Mouse (Mus musculus) hindbrain, embryonic 12.5 days (tissue): ENCODE data around the gene Tagln. TPM values are rescaled to one million over a fixed set of nuclear protein-coding genes. Genes with fewer than 3 reads are reported as not detected.

Experiments
- ATAC-seq: fragments of 200-750 bp; cut with Nextera tagmentation; 2 replicates; pipeline ENCODE4 v1.8.0; 2017; ENCODE audit warnings: moderate TSS enrichment; ENCODE audit not compliant: low FRiP score
- H3K27ac ChIP-seq: fragments of 300-500 bp; sonication (generic); 2 replicates; pipeline ENCODE4 v1.5.1; 2016; ENCODE audit warnings: mild to moderate bottlenecking
- H3K27me3 ChIP-seq: fragments of 300-500 bp; sonication (generic); 2 replicates; pipeline ENCODE4 v1.6.1; 2016; ENCODE audit warnings: mild to moderate bottlenecking
- H3K36me3 ChIP-seq: fragments of 300-500 bp; sonication (generic); 2 replicates; pipeline ENCODE4 v1.6.1; 2016; ENCODE audit warnings: mild to moderate bottlenecking
- H3K4me1 ChIP-seq: fragments of 300-500 bp; sonication (generic); 2 replicates; pipeline ENCODE4 v1.6.1; 2016
- H3K4me2 ChIP-seq: fragments of 300-500 bp; sonication (generic); replicated peaks from 2 replicates; pipeline ENCODE4 v1.6.1; 2016; ENCODE audit warnings: mild to moderate bottlenecking
- H3K4me3 ChIP-seq: fragments of 300-500 bp; sonication (generic); 2 replicates; pipeline ENCODE4 v1.5.1; 2016; ENCODE audit warnings: mild to moderate bottlenecking
- H3K9ac ChIP-seq: fragments of 300-500 bp; sonication (generic); 2 replicates; pipeline ENCODE4 v1.6.1; 2016; ENCODE audit warnings: mild to moderate bottlenecking, moderate library complexity
- H3K9me3 ChIP-seq: fragments of 300-500 bp; sonication (generic); replicated peaks from 2 replicates; pipeline ENCODE4 v1.6.1; 2016; ENCODE audit warnings: mild to moderate bottlenecking
- WGBS: fragments of 180-500 bp; shearing (Covaris S2); methylation state at CpG from one replicate; pipeline ENCODE4 v1.1.7; 2016; 5-methylcytosine and 5-hydroxymethylcytosine counted together
- polyA plus RNA-seq: library from polyadenylated mRNA; unstranded; fragments of >200 nt; fragmentation: Nextera tagmentation; extraction: Ambion mirVana; gene quantifications from 2 replicates; pipeline ENCODE4 v1.2.1, GENCODE M21; 2016

The Tagln gene
- polyA plus RNA-seq, 1 experiment from 2014 or later = 19.2 TPM

- 72% methylated on average over 7 of the region's 7 CpGs for WGBS
- Histone ChIP-seq H3K4me2 (no peak overlapping the region), H3K9ac (no peak overlapping the region), H3K36me3 (peaks cover 23% of the 10 kb centered on the region), H3K27me3 (no peaks in the 10 kb centered on the region), H3K9me3 (no peaks in the 10 kb centered on the region), H3K4me3 (no peak overlapping the region), H3K27ac (no peak overlapping the region; the same call in 1 of the 2 replicates), H3K4me1 (peaks cover 35% of the 10 kb centered on the region)
- ATAC-seq = no peak
These were observed 22.3 kb upstream of the Tagln start for GRCm38 (mm10) chr9:45958023-45958670.

- ATAC-seq = peak; percentile 95
- Histone ChIP-seq H3K27me3 (no peaks in the 10 kb centered on the region), H3K4me3 (peak within 1 kb of the TSS; percentile 88), H3K36me3 (peaks cover 15% of the 10 kb centered on the region), H3K4me1 (peaks cover 39% of the 10 kb centered on the region), H3K27ac (peak within 1 kb of the TSS; percentile 85), H3K9me3 (no peaks in the 10 kb centered on the region), H3K4me2 (peak within 1 kb of the TSS; percentile 94), H3K9ac (peak within 1 kb of the TSS; percentile 91)
- under 1% methylated on average over 44 of the region's 48 CpGs for WGBS
These were observed 19.5 kb upstream of the Tagln start, which contains the start of gene Sidt2 for GRCm38 (mm10) chr9:45955107-45955963. Gene Sidt2, minus strand, starts transcription at chr9:45955258.

- Histone ChIP-seq H3K27me3 (no peaks in the 10 kb centered on the region), H3K36me3 (peaks cover 24% of the 10 kb centered on the region), H3K9me3 (no peaks in the 10 kb centered on the region), H3K4me2 (peak overlapping the region; percentile 94), H3K4me1 (peaks cover 39% of the 10 kb centered on the region), H3K27ac (peak overlapping the region; percentile 85), H3K9ac (peak overlapping the region; percentile 91), H3K4me3 (peak overlapping the region; percentile 88)
- peak; percentile 64 for ATAC-seq
- under 1% methylated on average over 62 of the region's 63 CpGs for WGBS
These were observed 18.6 kb upstream of the Tagln start for GRCm38 (mm10) chr9:45954294-45955106.

GRCm38 (mm10) chr9:45953511-45954293 is 17.8 kb upstream of the Tagln start:
- 64% methylated on average over 13 of the region's 13 CpGs for WGBS
- ATAC-seq = no peak
- Histone ChIP-seq H3K36me3 (peaks cover 31% of the 10 kb centered on the region), H3K9ac (peak overlapping the region; percentile 91), H3K27ac (peak overlapping the region; percentile 85; the same call in 1 of the 2 replicates), H3K4me2 (peak overlapping the region; percentile 94), H3K9me3 (no peaks in the 10 kb centered on the region), H3K4me3 (peak overlapping the region; percentile 88), H3K27me3 (no peaks in the 10 kb centered on the region), H3K4me1 (peaks cover 36% of the 10 kb centered on the region)

GRCm38 (mm10) chr9:45952890-45953289 is 17.0 kb upstream of the Tagln start:
- Histone ChIP-seq H3K36me3 (peaks cover 38% of the 10 kb centered on the region), H3K9ac (no peak overlapping the region), H3K9me3 (no peaks in the 10 kb centered on the region), H3K27ac (no peak overlapping the region), H3K4me3 (no peak overlapping the region), H3K4me2 (no peak overlapping the region), H3K27me3 (no peaks in the 10 kb centered on the region), H3K4me1 (peaks cover 31% of the 10 kb centered on the region)
- no peak for ATAC-seq
- 88% methylated on average over 7 of the region's 7 CpGs for WGBS

- no peak overlapping the region for H3K4me3 ChIP-seq
- peaks cover 47% of the 10 kb centered on the region for H3K36me3 ChIP-seq
- H3K4me1 ChIP-seq = peaks cover 31% of the 10 kb centered on the region
- H3K9me3 ChIP-seq = no peaks in the 10 kb centered on the region
- no peaks in the 10 kb centered on the region for H3K27me3 ChIP-seq
- 90% methylated on average over 4 of the region's 4 CpGs for WGBS
- H3K4me2 ChIP-seq = no peak overlapping the region
- no peak overlapping the region for H3K9ac ChIP-seq
- ATAC-seq = no peak
- no peak overlapping the region for H3K27ac ChIP-seq
These were observed 16.2 kb upstream of the Tagln start for GRCm38 (mm10) chr9:45952057-45952456.

GRCm38 (mm10) chr9:45946872-45947183 is 11.0 kb upstream of the Tagln start:
- Histone ChIP-seq H3K4me3 (no peak overlapping the region), H3K9me3 (no peaks in the 10 kb centered on the region), H3K4me1 (no peaks in the 10 kb centered on the region), H3K27me3 (no peaks in the 10 kb centered on the region), H3K27ac (no peak overlapping the region), H3K4me2 (no peak overlapping the region), H3K36me3 (peaks cover 93% of the 10 kb centered on the region), H3K9ac (no peak overlapping the region)
- no peak for ATAC-seq
- 91% methylated on average over 10 of the region's 10 CpGs for WGBS

GRCm38 (mm10) chr9:45946182-45946871 is 10.5 kb upstream of the Tagln start:
- Histone ChIP-seq H3K9ac (no peak overlapping the region), H3K4me2 (no peak overlapping the region), H3K27ac (no peak overlapping the region), H3K4me3 (no peak overlapping the region), H3K27me3 (no peaks in the 10 kb centered on the region), H3K4me1 (no peaks in the 10 kb centered on the region), H3K36me3 (peaks cover 93% of the 10 kb centered on the region), H3K9me3 (no peaks in the 10 kb centered on the region)
- 85% methylated on average over 16 of the region's 16 CpGs for WGBS
- no peak for ATAC-seq

- ATAC-seq = no peak
- Histone ChIP-seq H3K4me1 (no peaks in the 10 kb centered on the region), H3K9me3 (no peaks in the 10 kb centered on the region), H3K36me3 (peaks cover 98% of the 10 kb centered on the region), H3K27me3 (no peaks in the 10 kb centered on the region), H3K4me3 (no peak overlapping the region), H3K9ac (no peak overlapping the region), H3K4me2 (no peak overlapping the region), H3K27ac (no peak overlapping the region)
- WGBS = 92% methylated on average over 13 of the region's 13 CpGs
These were observed 9.9 kb upstream of the Tagln start for GRCm38 (mm10) chr9:45945721-45946120.

- Histone ChIP-seq H3K9me3 (no peaks in the 10 kb centered on the region), H3K36me3 (peaks cover 92% of the 10 kb centered on the region)
These were observed 8.9 kb upstream of the Tagln start for GRCm38 (mm10) chr9:45944506-45945400.

More at GRCm38 (mm10) chr9:45944506-45945400, 8.9 kb upstream of the Tagln start:
- Histone ChIP-seq H3K4me2 (no peak overlapping the region), H3K4me1 (no peaks in the 10 kb centered on the region), H3K9ac (no peak overlapping the region), H3K27ac (no peak overlapping the region), H3K4me3 (no peak overlapping the region), H3K27me3 (no peaks in the 10 kb centered on the region)
- 81% methylated on average over 13 of the region's 13 CpGs for WGBS
- ATAC-seq = no peak
